Mouse (Mus musculus) heart, adult 2 months (tissue): ENCODE measurements around the gene Nfia.

Source experiments
- CTCF ChIP-seq: fragments of 200-600 bp; IDR thresholded peaks from 2 replicates; pipeline ENCODE4 v1.8.1; 2022; ENCODE audit warnings: antibody characterized with exemption, mild to moderate bottlenecking, moderate library complexity
- EP300 ChIP-seq: fragments of 200-500 bp; IDR thresholded peaks from 2 replicates; pipeline ENCODE4 v1.6.1; 2011; ENCODE audit warnings: low read depth, low read length, control low read depth; ENCODE audit not compliant: insufficient read depth
- POLR2A ChIP-seq: fragments of 200-500 bp; IDR thresholded peaks from 2 replicates; pipeline ENCODE4 v1.6.1; 2011; ENCODE audit warnings: mild to moderate bottlenecking, low read depth, low read length, control low read depth; ENCODE audit not compliant: insufficient read depth

DNA sequence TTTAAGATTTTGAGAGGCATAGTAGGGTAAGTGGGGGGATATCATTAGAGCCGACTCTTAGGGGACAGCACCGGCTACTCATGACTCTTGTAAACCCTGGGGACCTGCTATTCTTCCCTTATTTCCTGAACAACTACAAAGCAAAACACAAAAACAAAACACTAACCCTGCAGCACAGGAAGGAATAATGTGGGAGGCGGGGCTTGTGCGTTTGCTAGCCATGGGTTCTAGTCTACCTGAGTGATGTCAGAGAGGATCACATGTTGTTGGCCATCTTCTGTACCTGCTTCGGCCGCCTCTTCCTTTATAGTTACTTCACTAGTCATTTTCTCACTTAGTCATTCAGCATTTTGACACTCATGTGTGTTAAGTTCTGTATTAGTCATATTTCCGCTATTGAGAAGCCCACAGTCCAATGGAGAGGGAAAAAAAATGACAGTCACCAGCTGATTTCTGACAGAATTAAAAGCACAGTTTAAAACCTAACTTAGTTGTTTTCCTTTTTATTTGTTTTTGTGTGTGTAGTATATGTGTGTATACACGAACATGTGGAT, 88.3 kb downstream of the Nfia start:
- TF ChIP-seq EP300, result no peak
- TF ChIP-seq POLR2A, result no peak
- no peak for TF ChIP-seq CTCF
